Mouse (Mus musculus) myocyte (in vitro differentiated cells): ENCODE results near the gene Dpm2.

Experiments used
- E2F4 ChIP-seq: IDR thresholded peaks from one replicate; pipeline ENCODE4 v1.6.1; 2011; ENCODE audit warnings: mild to moderate bottlenecking, control low read depth, moderate library complexity; ENCODE audit not compliant: insufficient read depth
- MYOG ChIP-seq, 3 experiments: IDR thresholded peaks; one replicate each; pipeline ENCODE4 v1.6.1; 2011; ENCODE audit warnings: control low read depth in 2 of 3, low read depth in 2 of 3, mild to moderate bottlenecking in 2 of 3; ENCODE audit not compliant: insufficient read length in 2 of 3, control insufficient read depth in 1 of 3, insufficient read depth in 1 of 3
- POLR2A ChIP-seq: IDR thresholded peaks from one replicate; pipeline ENCODE4 v1.6.1; 2011; ENCODE audit warnings: low read depth, mild to moderate bottlenecking, control low read depth, moderate library complexity; ENCODE audit not compliant: insufficient read length
- POLR2AphosphoS2 ChIP-seq: IDR thresholded peaks from one replicate; pipeline ENCODE4 v1.6.1; 2011; ENCODE audit warnings: low read depth, control low read depth; ENCODE audit not compliant: insufficient read length
- SRF ChIP-seq: IDR thresholded peaks from one replicate; pipeline ENCODE4 v1.6.1; 2011; ENCODE audit warnings: low read depth; ENCODE audit not compliant: control insufficient read depth, insufficient read length
- TCF12 ChIP-seq: IDR thresholded peaks from one replicate; pipeline ENCODE4 v1.6.1; 2011; ENCODE audit warnings: mild to moderate bottlenecking, control low read depth; ENCODE audit not compliant: poor library complexity, insufficient read depth, severe bottlenecking
- USF1 ChIP-seq: IDR thresholded peaks from one replicate; pipeline ENCODE4 v1.6.1; 2011; ENCODE audit warnings: low read depth, mild to moderate bottlenecking, control low read depth, moderate library complexity

DNA sequence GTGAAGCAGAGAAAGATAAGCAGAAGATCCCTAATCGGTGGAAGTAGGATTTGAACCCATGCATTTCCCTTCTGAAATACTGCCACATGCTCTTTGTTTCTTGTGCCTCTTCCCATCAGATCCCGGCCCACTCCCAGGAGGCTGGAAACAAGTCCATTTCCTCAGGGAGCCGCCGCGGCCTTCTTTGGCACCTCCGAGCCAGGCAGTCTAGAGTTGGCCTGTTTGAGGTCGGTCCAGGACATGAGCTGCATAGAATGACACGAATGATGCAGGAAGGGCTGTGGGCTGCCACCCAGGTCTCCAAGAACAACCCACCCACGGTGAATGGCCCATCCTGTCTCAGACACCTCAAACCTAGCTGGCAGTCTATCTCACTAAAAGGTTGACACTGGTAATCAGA, 5.9 kb downstream of the Dpm2 start:
- TF ChIP-seq POLR2A (no peak), E2F4 (no peak), POLR2AphosphoS2 (no peak), TCF12 (no peak), MYOG (IDR thresholded peaks at IDR 0.05; ENCODE audit: control insufficient read depth in 1 of 3, insufficient read depth in 1 of 3, insufficient read length in 2 of 3, low read depth in 2 of 3) (no peak), USF1 (no peak), SRF (no peak)
